Mouse (Mus musculus) embryonic facial prominence, embryonic 13.5 days (tissue): ENCODE measurements at regions not wholly inside any gene's neighbourhood (a gene's known extent, or its start where the extent isn't known, plus 50 kb on each side); places are given as distances from the start of the nearest gene placed in this dataset.

Source experiments
- ATAC-seq: fragments of 200-750 bp; cut with Nextera tagmentation; 2 replicates; pipeline ENCODE4 v1.8.0; 2017; ENCODE audit warnings: low read depth; ENCODE audit not compliant: insufficient number of reproducible peaks, insufficient read depth, low FRiP score, low TSS enrichment
- H3K27ac ChIP-seq: fragments of 300-500 bp; sonication (generic); 2 replicates; pipeline ENCODE4 v1.5.1; 2015; ENCODE audit warnings: moderate library complexity, mild to moderate bottlenecking, inconsistent platforms
- H3K27me3 ChIP-seq: fragments of 300-500 bp; sonication (generic); 2 replicates; pipeline ENCODE4 v1.6.1; 2015; ENCODE audit warnings: mild to moderate bottlenecking, inconsistent platforms
- H3K36me3 ChIP-seq: fragments of 300-500 bp; sonication (generic); 2 replicates; pipeline ENCODE4 v1.6.1; 2015; ENCODE audit warnings: mild to moderate bottlenecking, inconsistent platforms
- H3K4me1 ChIP-seq: fragments of 300-500 bp; sonication (generic); 2 replicates; pipeline ENCODE4 v1.6.1; 2015; ENCODE audit warnings: inconsistent platforms
- H3K4me2 ChIP-seq: fragments of 300-500 bp; sonication (generic); 2 replicates; pipeline ENCODE4 v1.6.1; 2015; ENCODE audit warnings: moderate library complexity, mild to moderate bottlenecking, inconsistent platforms
- H3K4me3 ChIP-seq: fragments of 300-500 bp; sonication (generic); 2 replicates; pipeline ENCODE4 v1.5.1; 2015; ENCODE audit warnings: mild to moderate bottlenecking, inconsistent platforms
- H3K9ac ChIP-seq: fragments of 300-500 bp; sonication (generic); 2 replicates; pipeline ENCODE4 v1.6.1; 2015; ENCODE audit warnings: mild to moderate bottlenecking, inconsistent platforms
- H3K9me3 ChIP-seq: fragments of 300-500 bp; sonication (generic); 2 replicates; pipeline ENCODE4 v1.6.1; 2016; ENCODE audit warnings: inconsistent platforms
- WGBS: fragments of 180-500 bp; shearing (Covaris S2); methylation state at CpG from one replicate; pipeline ENCODE4 v1.1.7; 2015; ENCODE audit warnings: mixed read lengths; 5-methylcytosine and 5-hydroxymethylcytosine counted together

- H3K36me3 ChIP-seq: no peaks in the 10 kb centered on the region
- peaks cover 9% of the 10 kb centered on the region; the same call in 1 of the 2 replicates for H3K4me1 ChIP-seq
- no peaks in the 10 kb centered on the region for H3K27me3 ChIP-seq
- no peak overlapping the region for H3K4me3 ChIP-seq
- H3K9me3 ChIP-seq: no peaks in the 10 kb centered on the region
- no peak overlapping the region for H3K27ac ChIP-seq
- ATAC-seq: no peak
- no peak overlapping the region for H3K4me2 ChIP-seq
- 85% methylated on average over 1 of the region's 1 CpGs for WGBS
- no peak overlapping the region for H3K9ac ChIP-seq
Measured at GRCm38 (mm10) chr1:35764068-35764467, 304.1 kb upstream of the Hs6st1 start.

GRCm38 (mm10) chr1:35765692-35766091 is 302.5 kb upstream of the Hs6st1 start:
- Histone ChIP-seq H3K4me2 (no peak overlapping the region), H3K9me3 (no peaks in the 10 kb centered on the region), H3K27ac (no peak overlapping the region), H3K4me3 (no peak overlapping the region), H3K9ac (no peak overlapping the region), H3K4me1 (0 out of 2 replicates have a peak, but pooled peaks cover 3% of the 10 kb centered on the region), H3K27me3 (no peaks in the 10 kb centered on the region), H3K36me3 (no peaks in the 10 kb centered on the region)
- ATAC-seq: no peak
- 80% methylated on average over 4 of the region's 4 CpGs for WGBS

- Histone ChIP-seq H3K4me3 (no peak overlapping the region), H3K4me1 (0 out of 2 replicates have a peak, but pooled peaks cover 3% of the 10 kb centered on the region), H3K27me3 (no peaks in the 10 kb centered on the region), H3K36me3 (no peaks in the 10 kb centered on the region), H3K9me3 (no peaks in the 10 kb centered on the region), H3K9ac (no peak overlapping the region), H3K27ac (no peak overlapping the region), H3K4me2 (no peak overlapping the region)
- WGBS: 84% methylated on average over 5 of the region's 5 CpGs
- ATAC-seq: no peak
Measured at GRCm38 (mm10) chr1:35766271-35766670, 301.9 kb upstream of the Hs6st1 start.

GRCm38 (mm10) chr1:35772567-35772966 is 295.6 kb upstream of the Hs6st1 start:
- Histone ChIP-seq H3K27ac (no peak overlapping the region), H3K27me3 (no peaks in the 10 kb centered on the region), H3K4me3 (no peak overlapping the region), H3K36me3 (no peaks in the 10 kb centered on the region), H3K4me2 (no peak overlapping the region), H3K9me3 (no peaks in the 10 kb centered on the region), H3K4me1 (no peaks in the 10 kb centered on the region), H3K9ac (no peak overlapping the region)
- 0 out of 2 replicates have a peak, but pooled peaks have one; percentile 26 for ATAC-seq
- 73% methylated on average over 6 of the region's 6 CpGs for whole genome bisulfite sequencing

- no peaks in the 10 kb centered on the region for H3K9me3 ChIP-seq
- no peaks in the 10 kb centered on the region for H3K4me1 ChIP-seq
- H3K9ac ChIP-seq: no peak overlapping the region
- H3K27me3 ChIP-seq: no peaks in the 10 kb centered on the region
- H3K27ac ChIP-seq: no peak overlapping the region
- no peaks in the 10 kb centered on the region for H3K36me3 ChIP-seq
- H3K4me2 ChIP-seq: no peak overlapping the region
- WGBS: 90% methylated on average over 2 of the region's 2 CpGs
- ATAC-seq: no peak
- no peak overlapping the region for H3K4me3 ChIP-seq
Measured at GRCm38 (mm10) chr1:35774566-35774965, 293.6 kb upstream of the Hs6st1 start.

GRCm38 (mm10) chr1:35782668-35783067 is 285.5 kb upstream of the Hs6st1 start:
- H3K36me3 ChIP-seq: no peaks in the 10 kb centered on the region
- no peak overlapping the region for H3K9ac ChIP-seq
- H3K4me3 ChIP-seq: no peak overlapping the region
- WGBS: 88% methylated on average over 2 of the region's 2 CpGs
- no peaks in the 10 kb centered on the region for H3K4me1 ChIP-seq
- H3K9me3 ChIP-seq: no peaks in the 10 kb centered on the region
- no peak overlapping the region for H3K27ac ChIP-seq
- no peak overlapping the region for H3K4me2 ChIP-seq
- H3K27me3 ChIP-seq: no peaks in the 10 kb centered on the region
- no peak for ATAC-seq

GRCm38 (mm10) chr1:35783427-35783826 is 284.8 kb upstream of the Hs6st1 start:
- no peak for ATAC-seq
- Histone ChIP-seq H3K36me3 (no peaks in the 10 kb centered on the region), H3K9ac (no peak overlapping the region), H3K4me3 (no peak overlapping the region), H3K27ac (no peak overlapping the region), H3K4me2 (no peak overlapping the region), H3K9me3 (no peaks in the 10 kb centered on the region), H3K27me3 (no peaks in the 10 kb centered on the region), H3K4me1 (no peaks in the 10 kb centered on the region)
- 78% methylated on average over 6 of the region's 6 CpGs for WGBS

- Histone ChIP-seq H3K4me1 (no peaks in the 10 kb centered on the region), H3K27ac (no peak overlapping the region), H3K9me3 (no peaks in the 10 kb centered on the region), H3K4me3 (no peak overlapping the region), H3K9ac (no peak overlapping the region), H3K4me2 (no peak overlapping the region), H3K36me3 (no peaks in the 10 kb centered on the region), H3K27me3 (no peaks in the 10 kb centered on the region)
- no peak for ATAC-seq
- 95% methylated on average over 4 of the region's 4 CpGs for WGBS
Measured at GRCm38 (mm10) chr1:35786241-35786640, 282.0 kb upstream of the Hs6st1 start.

GRCm38 (mm10) chr1:35786668-35787213 is 281.5 kb upstream of the Hs6st1 start:
- no peak overlapping the region for H3K27ac ChIP-seq
- WGBS: 75% methylated on average over 8 of the region's 8 CpGs
- H3K9ac ChIP-seq: no peak overlapping the region
- no peaks in the 10 kb centered on the region for H3K27me3 ChIP-seq
- H3K4me1 ChIP-seq: no peaks in the 10 kb centered on the region
- no peak overlapping the region for H3K4me3 ChIP-seq
- H3K4me2 ChIP-seq: no peak overlapping the region
- no peaks in the 10 kb centered on the region for H3K36me3 ChIP-seq
- ATAC-seq: no peak
- no peaks in the 10 kb centered on the region for H3K9me3 ChIP-seq

GRCm38 (mm10) chr1:35797064-35797463 is 271.1 kb upstream of the Hs6st1 start:
- H3K4me2 ChIP-seq: no peak overlapping the region
- no peak overlapping the region for H3K9ac ChIP-seq
- no peak for ATAC-seq
- 77% methylated on average over 2 of the region's 2 CpGs for WGBS
- H3K27ac ChIP-seq: no peak overlapping the region
- no peaks in the 10 kb centered on the region for H3K27me3 ChIP-seq
- H3K4me3 ChIP-seq: no peak overlapping the region
- H3K4me1 ChIP-seq: no peaks in the 10 kb centered on the region
- no peaks in the 10 kb centered on the region for H3K9me3 ChIP-seq
- no peaks in the 10 kb centered on the region for H3K36me3 ChIP-seq

GRCm38 (mm10) chr1:35797526-35797925 is 270.7 kb upstream of the Hs6st1 start:
- no peaks in the 10 kb centered on the region for H3K4me1 ChIP-seq
- no peak overlapping the region for H3K27ac ChIP-seq
- no peaks in the 10 kb centered on the region for H3K27me3 ChIP-seq
- H3K9ac ChIP-seq: no peak overlapping the region
- no peak overlapping the region for H3K4me2 ChIP-seq
- no peaks in the 10 kb centered on the region for H3K9me3 ChIP-seq
- no peak for ATAC-seq
- no peak overlapping the region for H3K4me3 ChIP-seq
- no peaks in the 10 kb centered on the region for H3K36me3 ChIP-seq
- 71% methylated on average over 2 of the region's 2 CpGs for WGBS

GRCm38 (mm10) chr1:35805546-35805945 is 262.7 kb upstream of the Hs6st1 start:
- Histone ChIP-seq H3K9me3 (no peaks in the 10 kb centered on the region), H3K36me3 (no peaks in the 10 kb centered on the region), H3K4me1 (peaks cover 16% of the 10 kb centered on the region), H3K27ac (no peak overlapping the region; the same call in 1 of the 2 replicates), H3K4me2 (no peak overlapping the region), H3K9ac (no peak overlapping the region), H3K27me3 (no peaks in the 10 kb centered on the region), H3K4me3 (no peak overlapping the region)
- ATAC-seq: no peak
- WGBS: 70% methylated on average over 3 of the region's 3 CpGs
